Mouse (Mus musculus): ENCODE results near the gene Kirrel2.

The Kirrel2 gene

GRCm38 (mm10) chr7:30444971-30445751 is 12.3 kb downstream of the Kirrel2 start, which contains the start of gene Aplp1:
Gene Aplp1 (minus strand): TSS chr7:30445535.
- DNase-seq = peak; percentile 73 to 84

GRCm38 (mm10) chr7:30444154-30444970 is 13.1 kb downstream of the Kirrel2 start:
- peak; percentile 22 to 41 for DNase-seq

- no peak for DNase-seq
These were observed 13.8 kb downstream of the Kirrel2 start for GRCm38 (mm10) chr7:30443696-30444095.

- peak; percentile 69 to 70 for DNase-seq
These were observed 16.8 kb downstream of the Kirrel2 start for GRCm38 (mm10) chr7:30440697-30441096.

GRCm38 (mm10) chr7:30439734-30440133 is 17.8 kb downstream of the Kirrel2 start:
- DNase-seq = no peak

GRCm38 (mm10) chr7:30436879-30437278 is 20.6 kb downstream of the Kirrel2 start:
- no peak for DNase-seq

GRCm38 (mm10) chr7:30435156-30435555 is 22.3 kb downstream of the Kirrel2 start:
- DNase-seq = no peak

GRCm38 (mm10) chr7:30434701-30435100 is 22.8 kb downstream of the Kirrel2 start:
- DNase-seq = no peak

- no peak for DNase-seq
These were observed 23.3 kb downstream of the Kirrel2 start for GRCm38 (mm10) chr7:30434238-30434637.

- peak; percentile 90 to 93 for DNase-seq
These were observed 25.7 kb downstream of the Kirrel2 start for GRCm38 (mm10) chr7:30431793-30432192.

GRCm38 (mm10) chr7:30430191-30430590 is 27.3 kb downstream of the Kirrel2 start:
- no peak for DNase-seq

GRCm38 (mm10) chr7:30429327-30429726 is 28.2 kb downstream of the Kirrel2 start:
- no peak for DNase-seq

- DNase-seq = peak; percentile 45 to 49
These were observed 34.3 kb downstream of the Kirrel2 start for GRCm38 (mm10) chr7:30423071-30423641.

GRCm38 (mm10) chr7:30422560-30422959 is 34.9 kb downstream of the Kirrel2 start:
- no peak for DNase-seq

GRCm38 (mm10) chr7:30421890-30422435 is 35.5 kb downstream of the Kirrel2 start:
- DNase-seq = peak; percentile 94 to 96

GRCm38 (mm10) chr7:30421175-30421889 is 36.2 kb downstream of the Kirrel2 start, which contains the start of gene Nfkbid:
Gene Nfkbid (plus strand): TSS chr7:30421732.
- peak; percentile 60 for DNase-seq

GRCm38 (mm10) chr7:30420673-30421072 is 36.8 kb downstream of the Kirrel2 start:
- DNase-seq = no peak

GRCm38 (mm10) chr7:30419561-30420499 is 37.7 kb downstream of the Kirrel2 start, which contains the start of gene Hcst:
Gene Hcst (minus strand): TSS chr7:30419854.
- no peak for DNase-seq

GRCm38 (mm10) chr7:30417856-30418255 is 39.6 kb downstream of the Kirrel2 start:
- DNase-seq = no peak

GRCm38 (mm10) chr7:30413596-30413995 is 43.9 kb downstream of the Kirrel2 start, which contains the start of gene Tyrobp:
Gene Tyrobp (plus strand): TSS chr7:30413760.
- no peak for DNase-seq

GRCm38 (mm10) chr7:30412735-30413147 is 44.7 kb downstream of the Kirrel2 start:
- DNase-seq = no peak
